Mouse (Mus musculus) G1E-ER4 (cell line): Measurements from ENCODE around the gene Kif21a. TPM values are rescaled to one million over a fixed set of nuclear protein-coding genes. Genes with fewer than 3 reads are reported as not detected.

Experiments
- GATA1 ChIP-seq: IDR thresholded peaks from one replicate; pipeline ENCODE4 v1.8.0; 2012; ENCODE audit warnings: low read length, inconsistent platforms
- polyA plus RNA-seq: library from polyadenylated mRNA; stranded (reverse); fragments of >175 nt; gene quantifications from 2 replicates; pipeline ENCODE4 v1.2.3, GENCODE M21; 2012

Kif21a gene
- polyA plus RNA-seq, 1 experiment, result not detected

DNA sequence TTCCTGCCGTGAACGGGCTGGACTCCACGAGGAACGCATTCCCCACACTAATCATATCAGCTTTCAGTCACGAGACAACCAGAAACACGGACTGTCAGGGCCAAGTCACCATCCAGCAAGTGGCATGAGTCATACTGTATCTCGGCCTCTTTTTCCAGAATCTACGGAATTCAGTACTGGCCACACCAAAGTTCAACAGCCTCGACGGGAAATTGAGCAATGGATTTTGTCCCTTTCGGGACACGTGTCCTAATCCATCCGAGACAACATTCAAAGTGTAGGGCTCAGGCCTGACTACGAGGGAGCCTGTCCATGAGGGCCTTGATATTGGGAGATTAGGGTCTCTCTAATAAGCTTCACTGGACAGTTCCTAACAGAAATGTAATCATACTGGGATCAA is 57.4 kb downstream of the Kif21a start:
- TF ChIP-seq GATA1, result no peak

DNA sequence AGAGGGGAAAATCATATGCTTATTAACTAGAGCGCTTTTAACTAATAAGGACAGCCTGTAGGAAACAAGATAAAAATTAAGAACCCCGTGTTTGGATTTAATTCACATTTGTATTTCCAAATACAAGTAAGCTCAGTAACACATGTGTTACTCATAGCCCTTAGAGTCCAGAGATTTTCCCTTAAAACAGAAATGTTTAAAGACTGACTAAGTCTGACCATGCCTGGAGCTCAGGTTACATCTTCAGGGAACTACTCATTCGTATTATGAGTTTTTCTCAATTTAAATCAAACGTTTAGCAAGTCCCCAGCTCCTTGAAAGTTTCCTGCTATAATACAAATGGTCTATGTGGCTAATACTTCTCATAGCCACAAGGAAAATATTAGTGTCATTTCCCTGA is 57.9 kb downstream of the Kif21a start:
- TF ChIP-seq GATA1, result no peak

DNA sequence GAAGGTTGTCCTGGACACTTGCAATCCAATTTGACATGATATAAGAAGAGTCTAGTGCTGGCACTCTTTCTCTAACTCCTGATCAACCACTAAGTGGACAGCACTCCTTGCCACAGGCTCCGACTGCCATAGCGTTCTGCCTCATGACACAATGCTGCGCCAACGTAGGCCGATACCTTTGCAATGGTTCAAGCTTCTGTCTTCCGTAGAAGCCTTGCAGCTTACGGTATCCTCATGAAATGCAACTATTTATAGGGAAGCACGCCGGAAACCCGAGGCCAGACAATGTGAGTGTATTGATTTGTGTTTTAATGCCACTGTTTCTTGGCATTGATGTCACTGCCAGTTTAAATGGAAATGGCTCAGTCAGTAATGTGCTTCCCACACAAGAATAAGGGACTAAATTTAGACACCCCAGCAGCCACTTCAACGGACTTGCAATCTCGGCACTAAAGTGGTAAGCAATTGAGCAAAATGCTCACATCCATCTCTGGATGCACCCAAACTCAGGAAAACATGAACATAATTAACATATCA is 62.0 kb downstream of the Kif21a start:
- TF ChIP-seq GATA1, result no peak

DNA sequence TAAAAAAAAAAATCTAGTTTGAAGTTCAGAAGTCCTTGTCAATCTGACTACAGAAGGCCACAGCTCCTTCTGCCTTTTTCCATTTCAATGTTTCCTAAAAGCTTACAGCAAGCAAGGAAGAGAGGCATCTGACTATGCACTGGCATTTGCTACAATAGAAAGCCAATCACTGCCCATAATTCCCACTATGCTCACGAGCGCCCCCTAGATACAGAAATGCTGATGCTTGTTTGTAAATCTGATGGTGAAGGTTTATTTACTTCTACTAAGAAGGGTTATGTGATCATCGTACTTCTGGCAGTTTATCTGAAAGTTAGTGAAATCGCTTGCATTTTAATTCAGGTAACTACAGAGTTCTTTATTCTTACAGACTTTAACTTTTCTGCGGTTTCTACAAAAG is 73.8 kb downstream of the Kif21a start:
- no peak for TF ChIP-seq GATA1

DNA sequence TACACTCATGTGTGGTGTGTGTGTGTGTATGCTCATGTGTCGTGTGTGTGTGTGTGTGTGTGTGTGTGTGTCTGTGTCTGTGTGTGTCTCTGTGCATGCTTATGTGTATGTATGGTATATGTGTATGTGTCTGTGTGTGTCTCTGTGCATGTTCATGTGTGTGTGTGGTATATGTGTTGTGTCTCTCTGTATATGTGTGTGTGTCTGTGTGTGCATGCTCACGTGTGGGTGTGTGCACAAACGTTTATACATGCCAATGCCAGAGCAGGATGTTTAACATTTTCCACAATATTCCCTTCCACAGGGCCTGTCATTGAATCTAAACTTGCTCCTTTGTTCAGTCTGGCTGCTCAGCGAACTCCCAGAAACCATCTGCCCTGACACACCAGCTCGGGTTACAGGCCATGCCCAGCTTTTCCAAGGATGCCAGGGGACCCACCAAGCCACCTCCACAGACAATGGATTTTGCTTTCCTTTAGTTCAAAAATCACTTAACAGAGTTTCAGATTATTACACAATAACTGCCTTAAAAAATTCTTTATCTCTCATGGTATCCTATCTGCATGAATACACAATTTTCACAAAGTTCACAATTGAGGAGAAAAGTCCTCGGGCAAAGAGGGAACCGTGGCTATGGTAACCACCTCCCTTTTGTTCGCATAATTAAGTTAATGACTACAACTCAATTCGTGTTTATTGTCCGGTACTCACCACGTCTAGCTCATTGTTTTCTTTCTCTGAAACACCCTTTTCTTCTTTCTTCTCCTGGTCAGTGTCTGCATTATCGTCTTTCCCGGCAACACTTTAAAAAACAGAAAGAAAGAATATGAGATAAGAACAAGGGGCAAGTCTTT is 77.6 kb downstream of the Kif21a start:
- TF ChIP-seq GATA1, result no peak

DNA sequence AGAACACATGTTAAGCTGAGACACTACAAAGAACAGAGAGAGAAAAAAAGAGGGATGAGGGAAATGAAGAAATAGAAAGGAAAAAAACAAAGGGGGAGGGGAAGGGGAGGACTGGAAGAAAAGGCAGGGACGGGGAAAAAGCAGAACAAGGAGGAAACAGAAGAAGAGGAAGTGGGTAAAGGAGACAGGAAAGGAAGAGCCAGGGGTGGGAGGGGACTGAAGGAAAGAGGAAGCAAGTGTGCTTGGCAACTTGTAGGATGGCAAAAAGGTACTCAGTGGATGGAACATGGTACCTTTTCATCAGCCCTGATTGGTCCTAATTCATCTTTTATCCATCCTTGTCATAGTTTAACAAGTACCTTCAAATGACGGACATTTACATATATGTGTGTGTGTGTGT is 86.4 kb downstream of the Kif21a start:
- TF ChIP-seq GATA1, result no peak

DNA sequence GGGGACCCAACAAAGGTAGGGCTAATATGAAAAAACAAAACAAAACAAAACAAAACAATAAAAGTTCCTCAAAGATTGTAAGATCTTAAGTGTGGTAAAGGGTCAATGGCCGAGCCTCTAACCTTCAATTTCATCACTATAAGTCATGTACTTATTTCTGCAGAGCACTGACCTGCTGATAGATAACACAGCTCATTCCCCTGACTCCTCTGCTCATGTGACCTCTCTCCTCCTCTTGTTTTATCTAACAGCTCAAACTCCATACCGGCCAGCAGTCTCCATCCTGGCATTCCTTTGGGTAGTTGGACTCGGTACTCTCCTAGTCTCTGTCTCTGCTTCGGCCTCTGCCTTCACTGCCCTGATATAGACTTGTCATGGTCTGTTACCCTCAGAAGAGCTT is 87.2 kb downstream of the Kif21a start:
- no peak for TF ChIP-seq GATA1

DNA sequence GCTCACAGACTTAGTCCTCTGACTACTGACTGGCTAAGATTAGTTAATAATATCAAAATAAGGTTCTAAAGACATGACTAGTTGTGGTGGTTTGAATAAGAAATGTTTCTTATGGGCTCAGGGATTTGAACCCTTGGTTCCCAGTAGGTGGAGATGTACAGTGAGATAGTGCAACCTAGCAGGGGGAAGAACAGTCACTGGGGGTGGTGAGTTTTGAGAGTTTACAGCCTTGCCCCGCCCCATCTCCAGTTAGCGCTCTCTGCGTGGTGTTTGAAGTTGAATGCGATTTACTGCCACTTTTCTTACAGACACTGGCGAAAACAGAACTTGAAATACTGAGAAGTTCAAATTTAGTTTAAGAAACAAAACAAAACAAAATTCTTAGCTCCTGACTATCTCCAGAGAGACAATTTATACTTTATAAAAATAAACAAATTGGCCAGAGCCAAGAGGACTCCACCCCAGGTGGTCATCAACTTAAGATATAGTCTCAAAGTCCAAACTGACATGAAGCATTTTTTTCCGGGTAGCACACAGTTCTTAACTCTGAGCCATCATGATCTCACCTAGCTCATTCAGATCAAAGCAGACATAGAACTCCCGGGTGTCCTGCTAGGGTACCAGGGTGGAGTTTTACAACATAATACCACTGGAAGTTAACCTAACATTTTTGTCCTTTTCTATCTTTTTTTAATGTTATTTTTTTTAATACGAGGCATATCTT is 88.8 kb downstream of the Kif21a start:
- no peak for TF ChIP-seq GATA1

DNA sequence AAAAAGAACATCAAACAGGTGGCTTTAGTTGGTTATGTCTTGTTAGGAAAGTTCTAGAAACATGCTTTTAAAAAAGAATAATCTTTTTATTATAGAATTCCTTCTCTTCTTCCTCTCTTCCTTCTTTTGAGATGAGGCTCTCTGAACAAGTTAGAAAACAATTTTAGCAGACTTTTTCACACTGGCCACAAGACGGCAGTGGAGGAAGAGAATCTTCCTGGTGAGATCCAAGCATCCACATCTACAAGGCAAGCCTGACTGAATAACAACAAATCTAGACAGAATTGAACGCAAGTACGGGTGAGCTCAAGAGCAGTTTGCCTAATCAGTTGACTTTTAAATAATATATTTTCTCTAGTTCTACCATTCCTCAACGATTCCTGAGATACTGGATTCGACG is 98.4 kb downstream of the Kif21a start:
- TF ChIP-seq GATA1, result no peak

DNA sequence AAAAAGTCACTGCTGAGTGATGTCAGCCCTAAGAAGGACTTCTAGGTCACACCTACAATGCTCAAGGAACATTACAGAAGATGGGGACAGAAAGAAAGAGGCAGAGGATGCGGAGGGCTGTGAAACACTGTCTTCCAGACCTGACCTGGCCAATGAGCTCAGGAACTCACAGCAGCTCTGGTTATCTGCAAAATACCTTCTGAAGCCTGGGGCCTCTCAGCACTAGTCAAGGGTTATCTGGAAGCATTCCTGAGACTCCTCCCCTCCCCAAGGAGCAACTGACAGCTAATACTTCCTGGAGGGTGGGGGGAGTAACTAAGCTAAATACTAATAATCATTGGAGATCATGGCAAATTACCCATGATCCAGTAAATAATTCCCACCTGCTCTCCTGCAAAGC is 111.3 kb downstream of the Kif21a start:
- no peak for TF ChIP-seq GATA1

DNA sequence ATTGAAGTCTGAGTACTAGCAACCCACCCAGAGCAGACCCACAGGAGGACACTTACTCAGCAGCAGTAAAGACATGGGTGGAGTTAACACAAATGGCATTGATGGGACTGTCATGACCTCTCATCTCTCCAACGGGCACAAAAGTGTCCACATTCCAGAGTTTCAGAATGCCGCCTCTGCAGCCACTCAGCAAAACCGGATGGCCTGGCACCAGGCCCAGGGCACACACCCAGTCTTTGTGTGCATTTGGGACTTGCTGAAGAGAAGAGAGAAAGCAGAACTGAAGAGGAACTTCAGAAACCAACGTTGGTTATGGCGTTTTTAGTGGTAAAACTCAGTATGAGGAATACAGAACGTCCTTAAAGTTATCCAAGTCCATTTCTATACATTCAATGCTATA is 114.2 kb downstream of the Kif21a start:
- TF ChIP-seq GATA1, result no peak

DNA sequence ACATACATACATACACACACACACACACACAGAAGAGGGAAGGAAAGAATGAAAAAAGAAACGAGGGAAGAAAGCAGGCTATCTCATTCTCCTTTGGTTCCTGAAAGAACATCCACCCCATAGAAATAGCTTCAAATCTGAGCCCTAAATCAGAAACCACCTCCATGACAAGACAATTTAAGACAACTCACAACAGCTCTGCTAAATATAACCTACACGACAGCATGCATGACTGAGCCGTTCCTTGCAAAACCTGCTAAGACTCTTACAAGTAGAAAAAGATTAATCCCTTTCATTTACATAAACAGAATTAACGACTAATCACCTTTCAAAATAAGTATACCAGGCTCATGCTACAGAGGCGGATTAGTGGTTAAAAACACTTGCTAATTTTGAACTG is 118.3 kb downstream of the Kif21a start:
- TF ChIP-seq GATA1, result no peak

DNA sequence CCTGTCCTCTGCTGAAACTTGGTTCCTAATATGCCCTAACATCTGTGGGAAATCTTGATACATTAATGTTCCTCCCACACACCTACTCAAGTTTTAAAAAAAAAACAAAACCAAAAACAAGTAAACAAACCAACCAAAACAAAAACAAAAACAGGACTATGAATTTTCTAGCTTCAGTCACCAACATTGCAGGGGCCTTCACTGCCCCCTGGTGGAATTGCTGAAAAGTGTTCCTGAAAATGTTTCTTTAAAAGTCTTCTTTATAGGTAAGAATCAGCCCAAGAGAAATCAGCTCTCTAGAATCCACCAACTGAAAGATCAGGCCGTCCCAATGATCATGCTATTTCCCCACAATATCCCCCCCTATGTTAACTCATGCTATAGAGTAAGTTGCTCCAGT is 120.7 kb downstream of the Kif21a start:
- no peak for TF ChIP-seq GATA1

DNA sequence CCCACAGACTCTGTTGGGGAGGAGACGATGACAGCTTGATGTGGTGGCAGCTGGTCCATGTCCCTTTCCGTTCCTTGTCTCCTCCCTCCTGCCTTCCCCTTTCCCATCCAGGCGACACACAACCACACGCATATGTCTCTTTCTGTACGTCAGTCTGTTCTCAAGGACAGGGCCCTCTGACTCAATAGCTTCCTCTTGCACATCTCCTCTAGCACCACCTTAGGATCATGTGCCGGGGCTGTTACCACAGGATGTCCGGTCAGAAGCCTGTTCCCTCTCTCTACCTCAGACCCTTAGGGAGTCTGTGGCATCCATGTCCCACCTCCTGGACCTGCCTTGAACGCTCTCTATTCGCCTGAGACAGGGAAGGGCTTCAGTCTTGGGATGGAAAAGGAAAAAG is 153.3 kb downstream of the Kif21a start:
- TF ChIP-seq GATA1, result no peak

DNA sequence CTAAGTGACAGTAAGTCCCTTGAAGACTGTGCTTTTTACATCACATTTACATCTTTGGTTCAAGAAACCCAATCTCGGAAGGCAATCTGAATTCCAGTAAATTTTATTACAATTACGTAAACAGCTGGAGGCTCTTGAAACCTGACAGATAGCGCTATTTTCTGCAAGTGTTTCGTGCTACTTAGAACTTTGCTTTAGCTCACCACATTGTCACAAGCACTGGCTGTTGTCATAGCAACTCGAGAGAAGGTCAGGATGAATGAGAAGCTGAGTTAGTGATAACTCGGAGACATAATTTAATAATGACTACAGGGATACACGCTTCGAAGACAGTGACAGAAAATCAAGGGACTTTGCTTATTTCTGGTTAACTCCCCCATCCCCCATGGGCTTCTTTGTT is 162.3 kb downstream of the Kif21a start:
- TF ChIP-seq GATA1, result no peak

Other genes with a start within 250 kb of the Kif21a start
- gene Abcd2, start 141.9 kb upstream of the Kif21a start, polyA plus RNA-seq, result not detected in 2 replicates
- gene CN725425, start 149.5 kb upstream of the Kif21a start, polyA plus RNA-seq, result not detected in 2 replicates